Mouse (Mus musculus) lung, postnatal 0 days (tissue): ENCODE data around the gene Iqcg.

Source experiments
- CTCF ChIP-seq: IDR thresholded peaks from 2 replicates; pipeline ENCODE4 v1.5.1; 2016; ENCODE audit warnings: antibody characterized with exemption, mild to moderate bottlenecking
- EP300 ChIP-seq: IDR thresholded peaks from 2 replicates; pipeline ENCODE4 v1.6.1; 2016; ENCODE audit warnings: antibody characterized with exemption, mild to moderate bottlenecking, control low read depth

GRCm38 (mm10) chr16:33053141-33053540, 2.9 kb downstream of the Iqcg start:
- TF ChIP-seq CTCF (no peak), EP300 (no peak)
